Mouse (Mus musculus) cerebral cortex, adult 2 months (tissue): ENCODE data around the gene Adk.

Experiments used
- WGBS: fragments of 180-500 bp; shearing (Covaris S2); methylation state at CpG from one replicate; pipeline ENCODE4 v1.1.7; 2018; 5-methylcytosine and 5-hydroxymethylcytosine counted together

Adk gene

DNA sequence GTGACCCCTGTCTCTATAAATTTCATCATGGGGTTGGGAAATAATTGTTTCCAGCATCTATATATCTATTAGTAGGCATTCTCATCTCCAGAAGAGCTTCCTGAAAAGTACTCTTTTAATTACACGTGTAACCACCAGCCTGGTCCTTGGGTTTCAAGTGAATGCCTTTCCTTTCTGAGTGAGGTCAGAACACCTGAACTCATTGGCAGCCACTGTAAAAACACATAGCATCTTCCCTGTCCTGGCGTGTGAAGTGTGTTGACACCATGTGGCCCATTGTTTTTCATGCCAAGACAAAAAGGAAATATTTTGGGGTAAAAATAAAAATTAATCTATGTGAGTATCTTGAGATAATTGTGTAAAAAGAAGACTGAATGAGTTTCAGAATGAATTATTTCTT lies 316.2 kb downstream of the Adk start:
- 30% methylated on average over 2 of the region's 2 CpGs for WGBS

DNA sequence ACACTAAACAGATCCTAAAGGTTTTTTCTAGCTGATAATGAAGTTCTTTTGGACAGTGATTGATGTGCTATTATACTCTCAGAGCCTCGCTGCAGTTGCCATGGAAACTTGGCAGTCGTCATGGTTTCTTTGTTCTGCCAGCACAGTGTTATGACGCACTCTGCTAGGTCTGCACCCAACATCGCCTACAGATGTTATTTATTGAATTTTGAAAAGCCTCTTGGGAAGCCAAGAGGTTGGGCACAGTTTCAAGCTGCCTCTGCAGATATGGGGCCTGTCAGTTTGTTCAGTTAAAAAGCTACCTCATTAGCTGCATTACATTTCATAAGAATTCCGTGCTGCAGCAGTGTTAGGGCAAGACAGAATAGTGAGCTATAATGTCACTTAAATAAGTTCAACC lies 316.8 kb downstream of the Adk start:
- WGBS: 7% methylated on average over 5 of the region's 5 CpGs

DNA sequence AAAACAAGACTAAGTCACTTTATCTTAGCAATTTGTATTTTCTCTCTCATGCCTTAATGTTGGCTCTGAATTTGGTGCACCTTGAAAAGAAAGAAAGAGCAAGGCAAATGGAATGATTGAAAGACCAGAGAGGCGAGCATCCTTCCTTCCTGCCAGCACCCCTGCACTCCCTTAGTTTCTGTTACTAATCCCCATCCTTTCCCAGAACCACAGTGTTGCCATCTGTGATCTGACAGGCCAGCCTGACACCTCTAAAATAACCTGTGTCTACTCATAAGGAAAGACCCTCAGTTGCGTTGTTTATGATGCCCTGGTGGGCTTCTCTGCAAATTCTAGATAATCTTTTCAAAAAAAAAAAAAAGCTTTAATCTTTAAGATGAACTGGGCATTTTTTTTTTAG lies 319.6 kb downstream of the Adk start:
- 65% methylated on average over 2 of the region's 2 CpGs for WGBS

DNA sequence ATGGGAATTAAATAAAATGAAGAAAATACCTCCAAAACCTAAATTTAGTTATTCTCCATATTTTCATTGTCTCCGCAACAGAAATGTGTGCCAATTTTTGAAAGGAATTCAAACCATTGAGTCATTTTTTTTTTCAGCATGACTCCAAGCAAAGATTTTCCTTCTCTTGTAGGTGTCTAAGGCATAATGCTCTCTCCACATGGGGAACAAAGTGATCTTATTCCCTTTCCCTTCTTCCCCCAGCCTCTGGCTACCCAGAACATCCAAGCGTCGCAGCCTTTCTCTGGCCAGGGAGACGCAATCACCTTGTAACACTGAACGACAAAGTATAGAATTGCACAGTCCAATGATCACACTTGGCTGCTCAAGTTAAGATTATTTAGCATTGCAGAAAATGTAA lies 320.3 kb downstream of the Adk start:
- WGBS: 64% methylated on average over 5 of the region's 5 CpGs

DNA sequence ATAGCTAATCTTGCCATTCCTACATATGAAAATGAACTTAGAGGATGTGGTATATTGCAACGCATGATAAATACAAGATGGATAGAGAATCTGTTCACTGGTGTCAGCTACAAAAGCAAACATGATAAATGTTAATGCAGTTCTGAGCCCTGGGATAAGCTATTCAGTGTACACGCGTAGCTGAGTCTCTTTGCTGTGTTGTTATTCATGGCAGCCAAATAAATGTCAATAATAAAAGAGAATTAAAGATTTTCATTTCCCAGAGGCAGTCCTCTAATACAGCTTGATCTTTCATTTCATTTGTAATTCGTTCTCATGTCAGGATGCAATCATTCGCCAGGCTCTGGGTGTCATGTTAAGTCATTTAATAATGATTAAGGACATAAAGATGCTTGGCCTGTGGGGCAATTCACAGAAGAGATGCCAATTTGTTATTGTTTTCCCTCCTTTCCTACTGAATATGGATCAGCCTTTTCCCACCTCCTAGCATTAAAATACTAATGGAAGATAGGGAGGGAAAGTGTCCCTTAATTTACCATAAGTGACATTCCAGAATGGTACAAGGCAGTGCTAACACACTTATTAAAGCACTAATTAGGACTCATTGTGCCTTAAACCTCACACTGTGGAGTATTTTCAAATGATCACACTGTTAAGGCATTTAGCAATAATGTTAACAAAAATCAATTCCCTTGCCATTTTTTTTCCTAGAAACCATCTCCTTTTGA lies 331.5 kb downstream of the Adk start:
- WGBS: 77% methylated on average over 5 of the region's 5 CpGs

DNA sequence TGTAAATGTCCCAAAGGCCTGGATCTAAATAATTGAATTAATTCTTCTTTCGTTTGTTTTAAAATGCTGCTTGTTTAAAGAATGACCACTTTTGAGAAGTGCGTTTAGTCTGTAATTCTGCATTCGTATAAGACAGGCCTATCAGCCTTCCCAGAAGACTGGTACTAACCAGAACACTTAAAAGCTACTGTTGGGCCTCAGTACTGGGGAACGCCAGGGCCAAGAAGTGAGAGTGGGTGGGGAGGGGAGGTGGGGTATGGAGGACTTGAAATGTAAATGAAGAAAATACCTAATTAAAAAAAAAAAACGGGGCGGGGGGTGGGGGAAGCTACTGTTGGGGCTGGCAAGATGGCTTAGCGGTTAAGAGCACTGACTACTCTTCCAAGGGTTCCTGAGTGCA lies 347.1 kb downstream of the Adk start:
- WGBS: 85% methylated on average over 7 of the region's 7 CpGs

DNA sequence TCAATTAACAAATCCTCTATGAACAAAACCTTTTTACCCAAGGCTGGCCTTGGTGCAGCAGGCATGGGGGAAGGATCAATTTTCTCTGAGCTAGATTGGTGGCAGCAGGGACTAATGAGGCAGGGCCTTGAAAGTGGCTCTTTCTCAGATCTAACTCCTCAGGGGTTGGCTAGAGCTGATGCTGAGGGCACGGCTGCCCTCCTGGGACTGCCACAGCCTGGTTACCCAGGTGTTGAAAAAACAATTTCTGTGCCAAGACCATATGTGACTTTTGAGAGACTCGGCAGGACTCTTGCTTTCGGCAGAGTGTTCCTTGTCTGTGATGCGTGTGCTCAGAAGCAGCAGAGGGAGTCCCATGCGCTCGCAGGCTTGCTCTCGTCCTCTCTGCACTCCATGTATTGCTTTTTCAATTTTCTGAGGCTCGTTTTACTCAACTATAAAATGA lies 349.8 kb downstream of the Adk start:
- WGBS: 54% methylated on average over 8 of the region's 8 CpGs

DNA sequence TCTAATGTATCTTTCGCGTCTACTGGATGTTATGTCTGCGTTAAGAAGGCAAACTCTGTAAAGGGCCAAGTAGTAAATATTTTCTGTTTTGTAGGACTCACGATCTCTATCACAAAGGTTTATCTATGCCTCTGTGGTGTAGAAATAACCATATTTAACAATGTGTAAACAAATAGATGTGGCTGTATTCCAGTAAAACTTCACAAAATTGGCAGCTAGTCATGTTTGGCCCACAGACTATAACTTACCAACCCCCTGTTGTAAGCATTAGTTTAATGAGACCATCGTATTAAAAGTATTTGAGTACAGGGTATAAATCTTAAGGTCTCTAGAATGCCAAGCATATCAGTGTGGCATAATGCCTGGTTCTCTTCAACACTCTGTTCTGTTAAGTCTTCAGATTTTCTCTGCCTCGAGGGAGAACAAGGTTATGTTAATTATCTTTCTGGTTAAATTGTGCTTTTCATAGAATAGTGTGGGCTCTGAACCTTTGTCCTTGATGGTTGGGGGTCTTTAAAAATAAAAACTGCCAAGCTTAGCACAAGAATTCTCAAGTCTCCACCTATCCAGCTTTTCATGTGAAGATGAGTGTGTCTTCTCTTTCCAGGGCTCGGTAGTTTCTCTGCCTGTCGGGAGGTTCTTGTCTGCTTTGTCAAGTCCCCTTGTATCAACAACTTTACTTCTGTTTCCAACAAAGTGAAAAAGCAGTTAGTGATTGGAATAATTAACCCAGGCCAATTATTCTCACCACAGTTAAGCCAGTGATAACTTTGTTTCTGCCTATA lies 350.4 kb downstream of the Adk start:
- WGBS: 57% methylated on average over 8 of the region's 8 CpGs

DNA sequence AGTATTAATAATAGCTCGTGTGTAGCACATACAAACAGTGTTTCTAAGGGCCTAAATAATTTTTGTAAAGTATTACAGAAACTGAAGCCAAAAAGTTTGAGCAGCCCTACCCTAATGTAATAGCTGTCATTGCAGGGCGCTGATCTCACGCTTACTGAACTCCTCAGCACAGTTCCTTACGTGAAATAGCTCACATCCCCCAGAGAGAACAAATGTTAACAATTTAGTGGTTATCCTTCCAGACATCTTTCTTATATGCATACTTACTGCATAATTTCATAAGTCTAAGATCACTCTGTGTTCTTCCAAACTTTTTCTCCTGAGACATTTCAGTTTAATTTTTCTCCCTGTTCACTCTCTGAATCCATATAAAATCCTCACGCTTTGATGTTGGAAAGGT lies 354.6 kb downstream of the Adk start:
- 89% methylated on average over 5 of the region's 5 CpGs for WGBS

DNA sequence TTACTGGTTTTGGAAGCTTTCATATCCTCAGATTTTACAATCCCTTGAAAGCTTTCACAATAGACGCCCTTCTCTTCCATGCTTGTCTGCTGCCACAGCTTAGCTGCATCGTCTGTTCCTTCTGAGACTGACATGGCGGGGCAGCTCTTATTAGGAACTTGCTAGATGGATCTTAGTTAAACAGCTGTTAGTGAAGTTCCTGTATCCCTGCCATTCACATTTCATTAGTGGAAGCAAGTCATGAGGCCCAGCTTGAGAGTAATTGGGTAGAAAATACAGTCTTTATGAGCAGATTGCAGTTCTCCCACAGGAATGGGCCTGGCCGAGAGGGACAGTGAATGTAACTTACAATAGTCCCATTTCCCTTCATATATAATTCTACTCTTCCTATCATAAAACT lies 356.5 kb downstream of the Adk start:
- WGBS: 83% methylated on average over 4 of the region's 4 CpGs

DNA sequence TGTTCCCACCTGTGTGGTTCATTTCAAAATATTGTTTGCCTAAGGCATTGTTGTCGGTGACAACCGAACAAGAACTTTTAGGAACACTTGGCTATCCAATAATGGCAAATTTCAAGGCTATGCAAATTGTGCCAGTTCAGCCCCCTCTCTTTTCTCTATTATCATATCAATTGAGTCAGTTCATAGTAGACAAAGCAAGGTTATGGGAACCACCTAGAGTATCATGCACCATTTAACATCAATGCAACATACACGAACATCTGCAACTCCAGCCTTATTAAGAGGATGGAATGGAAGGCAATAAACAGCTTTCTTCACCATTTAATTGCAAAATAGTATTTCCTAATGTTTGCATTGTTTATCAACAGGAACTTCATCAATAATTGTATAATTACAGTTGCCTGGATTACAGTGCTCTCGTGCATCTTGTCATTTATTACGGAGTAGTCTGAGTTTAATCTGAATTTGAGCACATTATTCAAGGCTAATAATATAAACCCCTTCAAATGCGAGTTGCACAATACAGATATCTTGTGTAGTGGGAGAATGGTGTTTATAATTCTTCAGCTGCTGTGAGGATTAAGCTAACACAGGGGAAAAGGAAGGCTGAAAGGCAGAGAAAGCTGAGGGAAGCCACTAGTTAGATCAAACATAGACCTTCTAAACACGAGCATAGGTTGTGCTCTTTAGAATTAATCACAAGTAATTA lies 358.5 kb downstream of the Adk start:
- 75% methylated on average over 7 of the region's 7 CpGs for WGBS

DNA sequence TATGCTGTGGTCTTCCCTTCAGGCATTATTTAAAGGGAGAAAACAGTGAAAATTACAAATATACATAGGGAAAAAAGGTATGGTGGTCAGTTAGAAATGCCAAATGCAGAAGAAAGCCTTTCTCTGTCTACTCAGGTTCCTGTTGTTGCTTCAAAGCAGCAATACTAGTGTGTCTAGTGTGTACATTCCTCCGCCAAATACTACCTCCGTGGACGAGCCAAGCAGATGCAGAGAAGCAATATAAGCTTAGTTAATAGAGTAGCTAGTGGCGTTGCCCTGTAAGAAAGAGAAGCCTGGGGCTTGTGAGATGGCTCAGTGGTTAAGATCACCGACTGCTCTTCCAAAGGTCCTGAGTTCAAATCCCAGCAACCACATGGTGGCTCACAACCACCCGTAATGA lies 359.1 kb downstream of the Adk start:
- WGBS: 81% methylated on average over 6 of the region's 6 CpGs

DNA sequence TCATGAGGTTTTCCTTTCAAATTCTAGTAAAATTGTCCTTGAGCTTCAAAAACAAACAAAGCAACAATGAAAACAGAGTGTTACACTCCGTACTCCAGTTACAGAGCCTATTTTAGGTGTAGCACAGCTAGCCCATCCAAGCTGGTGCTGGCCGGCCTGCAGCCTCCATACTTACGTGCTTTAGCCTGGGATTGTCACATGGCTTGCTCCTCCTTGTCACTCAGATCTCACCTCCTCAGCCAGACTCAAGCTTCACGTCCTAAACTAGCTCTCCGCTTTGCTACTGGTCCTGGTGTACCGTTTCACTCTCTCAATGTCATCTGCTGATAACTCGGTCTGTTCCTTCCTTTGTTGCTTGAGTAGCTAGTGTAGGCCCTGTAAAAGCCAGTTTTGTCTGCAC lies 366.0 kb downstream of the Adk start:
- 87% methylated on average over 7 of the region's 7 CpGs for WGBS

DNA sequence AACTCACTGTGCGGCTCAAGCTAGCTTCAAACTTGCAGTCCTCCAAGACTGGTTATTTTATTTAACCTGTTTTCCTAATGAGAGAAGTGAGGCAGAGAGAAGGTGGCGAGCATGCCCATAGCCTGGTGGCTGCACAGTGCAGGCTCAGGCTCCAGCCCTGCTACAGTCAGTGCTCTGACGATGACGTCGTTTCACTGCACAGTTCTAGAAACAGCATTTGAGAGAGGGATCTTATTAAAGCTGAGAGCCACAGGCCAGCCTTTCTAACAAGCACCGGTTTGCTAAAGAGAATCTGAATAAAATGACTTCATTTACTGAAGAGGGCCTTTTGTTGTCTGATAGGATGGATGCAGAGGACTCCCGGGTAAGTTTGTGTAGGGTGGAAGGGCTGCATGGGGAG lies 375.0 kb downstream of the Adk start:
- 57% methylated on average over 7 of the region's 7 CpGs for WGBS

DNA sequence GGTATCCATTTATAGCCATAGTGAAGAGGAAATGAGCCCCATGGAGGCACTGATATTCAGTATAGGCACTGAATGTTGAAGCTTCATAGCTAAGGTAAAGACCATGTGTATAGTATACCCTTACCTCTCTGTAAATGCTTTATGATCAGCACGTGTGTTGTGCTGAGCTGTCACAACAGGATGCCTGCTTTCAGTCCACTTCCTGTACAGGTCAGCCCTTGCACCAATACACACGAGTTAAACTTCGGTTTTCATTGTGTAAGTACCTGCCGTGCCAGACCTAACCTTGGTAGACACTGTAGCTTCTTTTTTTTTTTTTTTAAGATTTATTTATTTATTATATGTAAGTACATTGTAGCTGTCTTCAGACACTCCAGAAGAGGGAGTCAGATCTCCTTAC lies 381.0 kb downstream of the Adk start:
- WGBS: 84% methylated on average over 4 of the region's 4 CpGs

DNA sequence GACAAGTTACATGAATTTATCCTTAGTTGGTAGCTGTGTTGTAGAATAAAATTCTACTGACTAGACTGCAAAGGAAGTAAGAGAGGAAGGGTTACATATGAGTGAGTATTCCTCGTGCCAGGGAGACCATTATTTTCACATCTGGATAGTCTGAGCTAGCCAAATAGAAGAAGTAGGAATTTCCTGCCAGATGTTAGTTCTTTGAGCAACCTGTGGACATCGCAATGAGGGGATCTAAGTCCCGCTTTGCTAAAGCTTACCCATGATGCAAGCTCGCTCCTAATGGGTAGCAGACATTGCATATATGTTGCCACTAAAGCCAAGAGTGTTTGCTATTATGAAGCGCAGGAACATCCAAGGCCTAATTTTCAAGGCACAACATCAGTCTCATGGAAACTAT lies 381.6 kb downstream of the Adk start:
- 92% methylated on average over 5 of the region's 5 CpGs for WGBS

DNA sequence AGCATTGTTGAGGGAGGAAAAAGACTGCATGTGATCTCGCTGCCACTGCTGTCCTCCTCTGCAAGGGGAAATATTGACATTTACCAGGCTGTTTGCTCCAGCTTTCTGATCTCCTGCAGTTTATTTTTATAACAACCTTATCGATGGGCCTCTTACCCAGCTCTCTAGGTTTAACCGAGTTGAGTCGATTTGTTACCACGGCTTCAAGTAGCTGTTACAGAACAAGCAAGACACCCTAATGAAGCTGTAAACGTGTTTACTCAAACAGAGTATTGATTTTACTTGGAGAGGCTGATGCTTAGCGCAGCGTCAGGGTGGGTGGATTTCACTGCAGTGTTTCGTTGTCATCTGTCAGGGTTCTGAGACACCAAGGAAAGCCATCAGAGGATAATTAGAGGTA lies 382.3 kb downstream of the Adk start:
- WGBS: 55% methylated on average over 9 of the region's 9 CpGs

DNA sequence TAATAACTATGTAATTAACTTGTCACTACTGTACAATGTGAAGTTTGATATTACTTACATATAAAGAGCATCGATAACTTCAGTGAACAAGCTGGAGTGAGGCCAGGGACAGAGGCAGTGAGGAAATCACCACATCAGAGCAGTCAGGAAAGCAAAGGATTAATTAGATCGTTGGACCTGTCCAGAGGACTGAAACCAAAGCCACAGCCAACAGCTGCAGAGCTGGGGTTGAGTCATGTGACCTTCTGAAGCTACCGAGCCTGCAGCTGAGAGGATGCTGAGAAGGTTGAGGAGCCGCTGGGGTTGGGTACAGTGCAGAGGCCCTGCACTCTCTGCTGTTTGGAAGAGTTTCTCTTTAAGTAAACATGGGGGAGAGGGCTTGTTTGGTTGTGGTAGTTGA lies 387.4 kb downstream of the Adk start:
- WGBS: 49% methylated on average over 4 of the region's 4 CpGs

DNA sequence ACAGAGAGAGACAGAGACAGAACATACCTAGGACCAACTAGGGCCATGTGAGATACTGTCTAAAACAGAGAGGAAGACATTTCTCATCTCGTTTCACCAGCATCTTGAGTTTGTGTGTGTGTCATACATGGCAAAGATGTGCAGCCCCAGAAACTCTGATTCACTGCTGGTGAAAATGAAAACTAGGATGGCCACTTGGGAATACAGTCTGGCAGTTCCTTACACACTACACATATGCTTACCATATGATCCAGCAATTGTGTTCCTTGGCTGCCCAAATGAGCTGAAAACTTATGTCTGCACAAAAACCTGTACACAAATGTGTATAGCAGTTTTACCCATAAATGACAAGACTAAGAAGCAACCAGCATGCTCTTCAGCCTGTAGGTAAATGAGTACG lies 388.2 kb downstream of the Adk start:
- 82% methylated on average over 2 of the region's 2 CpGs for WGBS

DNA sequence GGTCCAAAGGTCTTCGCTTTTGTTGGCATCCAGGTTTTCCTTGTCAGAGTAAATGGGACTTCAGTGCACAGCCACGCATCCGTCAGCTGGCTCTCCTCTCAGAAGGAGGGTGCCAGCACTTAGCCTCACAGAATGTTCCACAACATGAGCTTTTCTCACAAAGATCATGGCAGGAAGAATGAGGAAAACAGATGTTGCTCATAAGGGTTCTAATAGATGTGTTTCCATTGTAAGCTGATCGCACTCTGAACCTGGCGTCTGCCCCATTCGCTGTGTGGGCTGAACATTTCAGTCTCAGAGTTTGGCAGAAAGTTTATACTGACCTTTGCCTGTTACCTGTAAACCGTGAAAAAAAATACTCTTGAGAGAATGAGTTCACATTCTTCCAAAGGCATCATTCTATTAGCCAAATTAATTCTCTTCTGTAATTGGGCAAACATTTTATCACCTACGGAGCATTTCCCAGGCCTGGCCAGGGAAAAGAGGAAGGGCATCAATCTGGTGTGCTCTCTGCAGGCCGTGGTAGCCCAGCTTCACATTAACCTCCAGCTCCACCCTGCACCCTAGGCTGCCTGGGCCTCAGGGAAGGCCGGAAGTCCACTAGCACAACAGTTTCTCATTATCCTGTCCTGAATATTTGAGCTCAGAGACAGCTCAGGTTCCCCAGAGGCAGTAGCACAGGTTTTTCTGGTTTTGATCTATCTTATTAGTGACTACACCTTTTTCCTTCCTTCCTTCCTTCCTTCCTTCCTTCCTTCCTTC lies 389.6 kb downstream of the Adk start:
- 86% methylated on average over 10 of the region's 10 CpGs for whole genome bisulfite sequencing

DNA sequence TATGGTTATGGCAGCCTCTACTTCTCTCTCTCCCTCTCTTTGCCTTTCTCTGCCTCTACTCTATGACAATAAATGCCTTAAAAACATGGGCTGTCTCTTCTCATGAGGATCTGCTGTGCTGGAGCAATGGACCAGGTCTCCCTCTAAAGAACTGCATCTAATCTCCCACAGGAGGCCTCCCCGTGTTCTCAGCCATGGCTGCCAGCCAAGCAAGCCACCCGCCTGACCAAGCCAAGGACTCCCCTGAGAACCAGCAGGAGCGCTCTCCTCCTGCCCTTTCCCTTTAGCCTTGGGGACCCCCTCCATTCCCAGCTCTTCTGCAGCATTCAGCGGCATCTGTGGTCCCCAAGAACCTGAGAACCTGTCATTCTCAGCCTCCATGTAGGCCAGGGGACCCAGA lies 400.2 kb downstream of the Adk start:
- 77% methylated on average over 4 of the region's 4 CpGs for WGBS

DNA sequence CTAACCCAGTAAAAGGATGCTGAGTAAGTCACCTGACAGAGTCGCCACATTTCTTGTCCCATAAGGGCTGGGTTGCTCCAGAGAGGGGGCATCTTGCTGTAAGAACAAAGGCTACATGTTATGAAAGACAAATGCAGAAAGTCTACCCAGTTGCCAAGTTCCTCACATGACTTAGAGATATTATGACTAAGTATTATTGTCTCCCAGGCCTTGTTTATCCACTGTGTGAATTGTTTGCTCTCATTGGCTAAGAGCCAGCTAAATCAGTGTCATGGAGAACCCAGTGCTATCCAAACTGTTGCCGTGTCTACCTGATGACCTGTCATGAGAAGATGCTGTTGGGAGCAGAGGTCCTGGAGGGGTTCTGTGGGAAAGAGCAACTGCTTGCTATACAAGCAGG lies 401.5 kb downstream of the Adk start:
- 70% methylated on average over 2 of the region's 2 CpGs for WGBS
